Mouse (Mus musculus): ENCODE results near the gene Spag7. TPM values are rescaled to one million over a fixed set of nuclear protein-coding genes. Genes with fewer than 3 reads are reported as not detected.

Spag7 gene
- 26.1 TPM for total RNA-seq (2023)

DNA sequence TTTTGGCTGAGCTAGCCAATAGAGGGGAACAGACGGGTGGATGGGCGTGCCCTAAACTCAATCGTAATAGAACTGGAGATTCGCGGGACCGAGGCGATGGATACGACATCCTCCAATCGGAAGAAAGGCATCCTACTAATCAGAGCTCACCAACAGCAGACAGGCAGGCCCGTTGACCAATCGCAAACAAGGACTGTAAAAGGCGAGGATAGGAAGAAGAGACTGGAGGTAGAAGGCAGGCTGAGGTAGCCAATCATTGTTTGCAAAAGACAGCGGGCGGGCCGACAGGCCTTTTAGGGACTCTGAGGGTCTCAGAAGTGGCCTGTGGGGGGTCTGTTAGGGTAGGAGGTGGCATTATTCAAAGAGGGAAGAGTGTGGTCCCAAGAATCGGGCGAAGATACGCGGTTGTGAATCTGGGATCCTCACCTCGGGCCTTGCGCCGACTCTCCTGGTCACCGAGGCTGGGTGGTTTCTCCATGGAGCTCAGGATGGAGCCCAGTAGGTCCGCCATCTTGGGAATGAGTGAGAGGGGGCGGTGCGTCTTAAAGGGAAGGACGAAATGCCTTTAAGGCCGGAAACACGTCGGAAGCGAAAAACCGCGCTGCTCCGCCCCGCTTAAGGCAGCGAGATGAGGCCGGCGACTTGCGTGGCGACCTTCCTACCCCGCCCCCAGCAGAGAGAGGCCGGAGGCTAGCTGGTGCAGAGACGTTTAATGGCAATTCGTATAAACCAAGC is at the start of gene Spag7:
Gene Spag7, minus strand, starts transcription at position 646 of the 735 bp plus-strand sequence.

DNA sequence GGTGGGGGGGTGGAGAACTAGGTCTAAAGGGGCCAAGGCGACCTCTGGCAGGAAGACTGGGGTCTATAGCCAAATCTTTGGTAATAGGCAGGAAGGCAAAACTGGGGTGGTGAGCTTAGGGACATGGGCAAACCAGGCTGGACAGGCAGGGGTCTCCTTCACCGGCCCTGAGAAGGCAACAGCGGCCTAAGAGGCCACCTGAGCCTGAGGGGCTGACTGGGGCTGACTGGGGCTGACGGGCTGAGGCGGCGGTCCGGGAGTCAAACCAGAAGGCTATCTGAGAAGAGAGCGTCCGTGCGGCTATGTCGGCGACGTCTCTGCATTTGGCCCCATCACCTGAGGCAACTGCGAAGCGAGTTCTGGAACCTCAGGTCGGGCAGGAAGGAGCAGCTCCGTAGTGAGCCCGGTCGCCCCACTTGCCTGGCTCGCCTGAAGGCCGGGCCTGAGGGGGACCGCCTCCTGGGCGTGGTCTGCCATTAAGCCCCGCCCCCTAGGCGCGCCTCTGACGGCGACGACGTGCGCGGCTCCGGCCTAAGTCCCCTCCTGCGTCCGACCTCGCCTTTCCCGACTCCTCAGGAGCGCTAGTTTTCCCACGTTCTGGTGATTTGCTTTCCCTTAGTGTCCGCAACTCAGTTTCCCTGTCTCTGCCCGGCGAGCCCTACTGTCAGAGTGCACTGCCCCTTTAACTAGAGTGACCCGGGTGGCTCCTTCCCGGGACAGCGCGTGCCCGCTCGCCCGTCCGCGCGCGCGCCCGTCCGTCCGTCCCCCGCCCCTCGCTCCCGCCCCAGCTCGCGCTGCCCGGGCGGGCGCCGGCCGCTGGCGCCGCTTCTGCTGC is 30.7 kb upstream of the Spag7 start, which contains the start of the genes Inca1 and Kif1c:
Gene Inca1, minus strand, starts transcription at position 434 of the 835 bp plus-strand sequence.
Gene Kif1c, plus strand, starts transcription at position 827 of the 835 bp plus-strand sequence.

DNA sequence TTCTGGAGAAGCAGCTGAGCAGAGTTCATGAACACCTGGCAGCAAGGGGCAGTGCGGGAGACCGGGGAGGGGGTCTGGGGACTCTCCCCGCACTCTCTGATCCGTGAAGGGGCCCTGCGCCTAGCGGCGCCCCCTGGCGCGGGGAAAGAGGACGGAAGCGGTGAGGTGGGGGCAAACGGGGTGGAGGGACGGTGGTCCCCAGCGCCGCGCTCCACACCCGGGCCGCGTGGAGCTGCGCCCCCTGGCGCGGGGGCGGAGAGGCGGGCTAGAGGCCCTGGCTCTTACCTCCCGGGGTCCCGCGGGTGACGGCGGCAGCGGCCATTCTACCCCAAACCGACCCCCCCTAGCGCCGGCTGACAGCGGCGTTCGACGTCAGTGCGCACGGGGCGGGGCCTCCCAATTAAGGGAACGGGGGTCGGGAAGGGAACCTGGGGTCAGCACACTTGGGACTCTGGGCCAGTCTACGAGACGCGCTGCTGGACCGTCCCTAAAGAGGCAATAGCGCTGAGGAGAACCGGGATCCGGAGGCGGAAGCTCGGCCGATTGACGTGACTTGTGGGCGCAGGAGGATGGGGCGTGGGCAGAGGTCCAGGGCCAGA is 18.5 kb upstream of the Spag7 start, which contains the start of gene Camta2:
Gene Camta2, minus strand, starts transcription at position 505 of the 599 bp plus-strand sequence.

DNA sequence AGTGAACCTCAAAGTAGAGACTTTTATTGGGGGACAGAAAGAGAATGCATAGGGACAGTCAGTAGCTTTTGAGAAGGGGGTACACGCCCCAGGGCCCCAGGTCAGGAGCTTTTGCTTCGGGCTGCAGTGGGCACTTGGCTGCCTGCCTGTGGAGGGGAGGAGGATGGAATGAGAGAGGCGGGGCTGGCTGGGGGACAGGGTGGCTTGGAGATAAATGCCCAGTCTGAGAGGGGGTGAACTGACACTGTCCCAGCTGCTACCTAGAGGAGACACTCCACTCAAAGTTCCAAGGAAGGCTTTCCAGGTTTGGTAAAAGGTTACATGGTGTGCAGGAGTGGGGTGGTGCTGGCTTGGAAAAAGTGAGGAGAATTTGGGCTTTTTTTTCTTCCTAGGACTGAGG is 12.3 kb downstream of the Spag7 start, which contains the start of gene Eno3:
Gene Eno3, plus strand, starts transcription at position 239 of the 400 bp plus-strand sequence.

DNA sequence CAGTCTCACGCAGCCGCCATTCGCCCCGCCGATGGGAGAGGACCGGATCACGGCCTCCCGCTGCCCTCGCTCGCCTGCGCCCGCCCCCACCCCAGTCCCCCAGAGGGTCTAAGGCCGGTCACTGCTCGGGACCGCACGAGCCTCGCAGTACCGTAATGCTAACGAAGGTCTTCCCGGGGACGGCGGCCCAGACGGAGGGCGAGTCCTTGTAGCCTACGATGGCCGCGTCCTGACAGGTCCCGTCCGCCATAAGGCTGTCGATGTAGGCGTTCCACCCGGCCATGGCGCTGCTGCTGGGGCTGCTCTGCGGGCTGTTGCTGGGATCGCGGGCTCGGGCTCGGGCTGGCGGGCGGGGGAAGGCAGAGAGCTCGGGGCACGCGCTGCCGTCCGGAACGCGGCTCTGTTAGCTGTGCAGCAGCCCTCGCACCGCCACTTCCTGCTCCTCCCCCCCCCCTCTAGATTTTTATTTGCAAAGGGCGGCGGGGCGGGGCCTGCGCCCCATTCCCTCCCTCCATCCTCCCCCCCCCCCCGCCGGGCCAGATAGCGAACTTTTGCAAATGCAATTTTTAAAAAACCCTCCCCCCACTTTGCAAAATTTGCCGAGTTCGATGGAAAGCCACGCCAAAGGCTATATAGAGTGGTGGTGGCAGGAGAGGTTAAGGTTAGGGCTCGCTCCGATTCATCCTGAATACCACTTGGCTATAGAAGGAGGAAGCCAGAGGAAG is 14.9 kb downstream of the Spag7 start, which contains the start of gene Pfn1:
Gene Pfn1, minus strand, starts transcription at position 447 of the 725 bp plus-strand sequence.

DNA sequence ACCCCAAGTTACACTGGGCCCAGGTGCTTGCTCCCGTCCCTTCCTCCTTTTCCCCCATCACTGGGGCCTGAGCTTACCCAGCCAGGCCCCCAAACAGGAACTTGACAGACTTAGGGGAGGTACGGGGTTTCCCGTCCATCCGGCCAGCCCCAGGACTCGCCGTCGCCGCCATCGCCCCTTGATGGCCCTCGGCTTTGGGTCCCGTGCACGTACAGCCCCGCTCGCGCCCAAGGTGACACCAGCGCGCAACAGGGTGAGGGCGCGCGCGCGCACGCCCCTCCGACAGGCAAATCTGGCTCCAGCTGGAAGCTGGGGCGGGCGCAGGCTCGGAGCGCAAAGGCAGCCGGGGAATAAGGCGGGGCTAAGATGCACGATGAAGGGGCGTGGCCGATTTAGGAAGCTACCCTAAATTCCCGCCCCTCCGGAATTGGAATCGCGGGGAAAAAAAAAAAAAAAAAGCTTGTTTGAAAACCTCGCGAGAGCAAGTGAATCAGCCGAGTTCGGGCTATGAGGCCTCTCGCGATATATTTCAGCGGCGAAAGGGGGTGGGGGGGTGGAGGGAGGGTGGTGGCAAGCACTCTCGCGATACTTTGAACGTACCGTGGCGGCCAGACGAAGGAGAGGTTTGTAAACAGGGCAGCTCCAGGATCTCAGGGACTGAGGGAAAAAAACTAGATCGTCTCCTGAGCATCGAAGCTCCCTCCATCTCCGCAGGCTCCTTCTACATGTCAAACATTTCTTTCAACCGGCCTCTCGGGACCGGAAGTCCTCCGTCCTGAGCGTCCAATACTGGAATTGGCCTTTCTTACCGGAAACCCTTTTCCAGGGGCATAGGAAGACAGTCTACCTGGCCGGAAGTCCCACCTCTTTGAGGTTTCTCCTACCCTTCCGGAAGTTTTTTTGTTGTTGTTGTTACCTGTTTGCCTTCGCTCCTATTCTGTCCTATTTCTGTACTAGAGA is 22.2 kb downstream of the Spag7 start, which contains the start of the genes Rnf167 and Slc25a11:
Gene Rnf167, plus strand, starts transcription at position 545 of the 960 bp plus-strand sequence.
Gene Slc25a11, minus strand, starts transcription at position 789 of the 960 bp plus-strand sequence.

DNA sequence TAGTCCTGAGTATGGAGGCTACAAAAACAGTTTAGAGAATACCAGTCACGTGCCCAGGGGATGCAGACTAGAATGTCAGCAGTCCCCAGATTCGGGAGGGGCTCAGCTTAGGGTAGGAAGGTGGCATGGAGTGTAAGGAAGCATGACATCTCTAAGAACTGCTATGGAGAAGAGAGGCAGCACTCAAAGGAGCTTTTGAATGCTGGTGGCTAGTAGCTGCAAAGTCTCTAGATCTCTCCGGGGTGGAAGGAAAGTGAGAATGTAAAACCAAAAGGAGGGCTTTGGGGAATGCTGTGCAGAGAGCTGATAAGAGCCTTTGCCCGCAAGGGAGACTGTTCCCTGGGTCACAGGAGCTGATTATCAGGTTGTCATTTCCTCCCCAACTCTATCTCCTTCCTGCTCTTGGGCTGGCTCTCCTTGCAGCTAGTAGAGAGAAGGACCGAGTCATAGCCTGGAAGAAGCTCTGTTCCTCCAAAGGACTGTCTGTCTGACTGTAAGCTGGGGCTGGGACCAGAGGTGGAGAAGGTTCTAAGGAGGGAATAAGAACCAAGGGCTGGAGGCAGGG is 30.4 kb downstream of the Spag7 start, which contains the start of gene Gp1ba:
Gene Gp1ba, plus strand, starts transcription at position 409 of the 565 bp plus-strand sequence.

DNA sequence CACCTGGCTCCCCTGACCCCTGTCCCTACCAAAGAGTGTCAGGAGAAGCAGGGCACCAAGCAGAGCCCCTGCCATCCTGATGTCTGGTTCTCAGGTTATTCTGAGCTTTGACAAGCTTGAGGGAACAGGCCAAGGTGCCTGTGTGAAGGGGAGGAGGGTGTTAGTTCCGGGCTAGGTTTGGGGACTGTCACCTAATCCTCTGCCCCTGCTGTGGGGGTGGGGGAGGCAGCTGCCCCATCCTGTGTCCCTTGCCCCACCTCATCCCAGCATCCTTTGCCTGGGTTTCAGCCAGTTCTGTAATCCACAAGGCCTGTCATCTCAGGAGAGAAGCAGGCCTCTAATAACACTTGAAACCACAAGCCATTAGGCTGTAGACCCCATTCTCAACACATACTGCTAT is 50.1 kb downstream of the Spag7 start, which contains the start of gene Chrne:
Gene Chrne, minus strand, starts transcription at position 116 of the 400 bp plus-strand sequence.

DNA sequence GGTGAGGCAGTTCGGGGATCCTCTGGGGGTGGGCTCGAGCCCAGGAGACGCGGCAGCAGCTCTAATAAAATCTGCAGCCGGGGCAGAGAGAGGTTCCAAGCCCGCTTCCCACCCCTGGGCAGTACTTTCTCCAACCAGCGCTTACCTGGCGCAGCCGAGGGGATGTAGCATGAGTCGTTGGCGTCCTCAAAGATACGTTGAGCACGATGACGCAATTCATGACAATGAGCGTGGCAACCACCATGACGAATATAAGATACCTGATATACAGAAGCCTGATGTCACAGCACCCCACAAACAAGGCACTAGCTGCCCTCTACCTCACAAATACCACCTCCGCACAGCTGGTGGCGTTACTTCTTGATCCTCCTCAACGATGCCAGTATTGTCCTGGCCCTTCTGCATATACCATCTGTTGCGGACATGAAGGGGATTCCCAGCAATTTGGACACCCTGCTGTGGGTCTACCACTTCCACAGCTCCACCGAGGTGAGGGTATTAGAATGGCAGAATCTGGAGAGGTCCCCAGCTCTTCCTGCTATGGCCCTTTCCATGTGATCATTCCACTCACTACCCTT is 53.6 kb downstream of the Spag7 start, which contains the start of gene 4930544D05Rik:
Gene 4930544D05Rik, plus strand, starts transcription at position 333 of the 578 bp plus-strand sequence.

Other genes starting within 250 kb of the Spag7 start
- gene Arrb2, start 236.8 kb downstream of the Spag7 start, total RNA-seq (2023): 223 TPM
- 52.7 TPM for gene Med11, start 217.5 kb downstream of the Spag7 start, total RNA-seq (2023)
- 0.91 TPM for gene Zmynd15, start 210.0 kb downstream of the Spag7 start, total RNA-seq (2023)
- 1.5 TPM for gene Cxcl16, start 209.4 kb downstream of the Spag7 start, total RNA-seq (2023)
- gene Tm4sf5, start 164.2 kb downstream of the Spag7 start, total RNA-seq (2023): not detected
- not detected for gene Vmo1, start 154.8 kb downstream of the Spag7 start, total RNA-seq (2023)
- gene Gltpd2, start 150.2 kb downstream of the Spag7 start, total RNA-seq (2023): not detected
- gene Psmb6, start 144.0 kb downstream of the Spag7 start, total RNA-seq (2023): 142 TPM
- not detected for gene Gm40193, start 136.5 kb downstream of the Spag7 start, total RNA-seq (2023)
- gene Pld2, start 129.4 kb downstream of the Spag7 start, total RNA-seq (2023): 2.4 TPM
- 149 TPM for gene Mink1, start 106.5 kb downstream of the Spag7 start, total RNA-seq (2023)
- 1.00 TPM for gene 4930544D05Rik, start 53.6 kb downstream of the Spag7 start, total RNA-seq (2023)
- 4.7 TPM for gene Chrne, start 50.2 kb downstream of the Spag7 start, total RNA-seq (2023)
- not detected for gene Gp1ba, start 30.3 kb downstream of the Spag7 start, total RNA-seq (2023)
- 215 TPM for gene Rnf167, start 22.2 kb downstream of the Spag7 start, total RNA-seq (2023)
- 40.7 TPM for gene Slc25a11, start 21.9 kb downstream of the Spag7 start, total RNA-seq (2023)
- 1,339 TPM for gene Pfn1, start 14.8 kb downstream of the Spag7 start, total RNA-seq (2023)
- gene Eno3, start 12.2 kb downstream of the Spag7 start, total RNA-seq (2023): 25.0 TPM
- 45.0 TPM for gene Camta2, start 18.7 kb upstream of the Spag7 start, total RNA-seq (2023)
- 0.97 TPM for gene Inca1, start 30.7 kb upstream of the Spag7 start, total RNA-seq (2023)
- 22.1 TPM for gene Kif1c, start 31.1 kb upstream of the Spag7 start, total RNA-seq (2023)
- gene Zfp3, start 94.8 kb upstream of the Spag7 start, total RNA-seq (2023): 2.3 TPM
- gene Scimp, start 143.2 kb upstream of the Spag7 start, total RNA-seq (2023): 1.6 TPM
- 38.6 TPM for gene Rabep1, start 175.4 kb upstream of the Spag7 start, total RNA-seq (2023)